Mouse (Mus musculus) cerebellum, adult 9-11 months (tissue): ENCODE results near the gene Coro2b.

Experiments
- DNase-seq: peaks from one replicate; pipeline ENCODE4 v3.0.0; 2022

Coro2b gene

GRCm38 (mm10) chr9:62469696-62470095, 67.1 kb downstream of the Coro2b start:
- DNase-seq, result peak; percentile 78

DNA sequence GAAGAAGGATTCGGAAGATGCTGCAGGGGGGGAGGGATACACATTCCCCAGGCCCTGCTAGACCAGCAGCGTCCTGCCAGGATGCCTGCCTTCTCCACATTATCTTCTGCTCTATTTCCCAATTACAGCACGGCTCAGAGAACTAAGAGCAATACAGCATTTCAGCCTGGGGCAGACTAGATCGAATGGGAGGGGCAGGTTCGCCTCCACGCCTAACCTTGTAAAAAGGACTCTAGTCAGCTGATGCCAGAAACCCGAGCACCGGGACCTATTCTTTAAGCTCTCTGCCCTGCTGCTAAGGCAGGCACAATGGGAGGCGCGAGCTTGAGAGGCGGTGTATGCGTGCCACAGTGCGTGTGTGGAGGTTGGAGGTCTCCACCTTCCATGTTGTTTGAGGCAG, 67.7 kb downstream of the Coro2b start:
- peak; percentile 98 for DNase-seq

- no peak for DNase-seq
Observed at GRCm38 (mm10) chr9:62467413-62467784, 69.4 kb downstream of the Coro2b start.

- no peak for DNase-seq
Observed at GRCm38 (mm10) chr9:62466742-62467412, 70.0 kb downstream of the Coro2b start.

- DNase-seq, result no peak
Observed at GRCm38 (mm10) chr9:62466053-62466452, 70.8 kb downstream of the Coro2b start.

DNA sequence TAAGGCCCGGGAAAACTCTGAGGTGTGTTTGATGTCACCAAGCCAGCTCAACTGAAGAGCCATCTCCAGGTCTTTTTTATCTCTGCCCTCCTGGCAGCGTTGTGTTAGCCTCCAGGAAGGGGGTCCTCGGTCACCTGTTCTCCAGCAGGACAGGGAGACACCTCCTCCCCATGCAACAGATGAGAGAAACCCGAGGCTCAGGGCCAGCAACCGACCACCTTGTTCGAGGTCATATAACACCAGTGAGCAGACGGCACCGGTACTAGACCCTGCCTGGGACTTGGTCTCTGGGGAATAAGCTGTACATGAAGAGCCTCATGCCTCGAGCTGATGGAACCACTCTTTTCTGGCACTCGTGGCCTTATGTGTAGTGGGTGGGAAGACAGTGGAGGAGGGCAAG, 72.1 kb downstream of the Coro2b start:
- DNase-seq, result peak; percentile 66

- DNase-seq, result no peak
Observed at GRCm38 (mm10) chr9:62461766-62462165, 75.1 kb downstream of the Coro2b start.

DNA sequence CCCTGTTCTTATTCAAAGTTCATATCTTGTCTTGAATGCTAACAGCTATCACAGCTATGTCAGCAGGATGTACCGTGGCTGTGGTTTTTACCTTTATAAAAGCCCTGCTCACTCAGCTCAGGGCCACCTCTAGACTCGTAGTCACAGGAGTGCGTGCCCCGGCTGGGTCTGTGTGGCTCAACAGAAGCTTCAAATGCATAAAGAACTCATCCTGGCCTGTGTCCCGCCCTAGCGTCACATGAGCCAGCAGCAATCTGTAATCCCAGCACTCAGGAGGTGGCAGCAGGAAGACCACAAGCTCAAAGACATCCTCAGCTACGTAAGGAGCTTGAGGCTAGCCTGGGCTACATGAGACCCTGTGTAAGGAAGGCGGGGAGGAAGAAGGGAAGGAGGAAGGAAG, 75.7 kb downstream of the Coro2b start:
- peak; percentile 74 for DNase-seq

DNA sequence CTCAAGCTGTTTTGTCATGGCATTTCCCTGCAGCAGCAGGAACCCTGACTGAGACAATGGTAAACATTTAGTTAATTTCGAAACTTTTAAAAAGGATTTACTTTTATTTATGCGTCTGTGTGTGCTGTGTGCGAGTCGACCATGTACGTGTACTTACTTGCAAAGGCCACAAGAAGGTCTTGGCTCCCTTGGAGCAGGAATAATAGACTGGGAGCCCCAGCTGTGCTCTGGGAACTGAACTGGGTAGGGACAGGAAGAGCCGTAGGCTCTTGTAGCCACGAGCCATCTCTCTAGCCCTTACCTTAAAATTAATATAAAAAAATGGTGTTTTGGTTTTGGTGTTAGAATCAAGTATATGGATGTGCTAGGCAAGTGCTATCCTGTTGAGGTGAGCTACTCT, 76.8 kb downstream of the Coro2b start:
- no peak for DNase-seq

GRCm38 (mm10) chr9:62458457-62458856, 78.4 kb downstream of the Coro2b start:
- DNase-seq, result no peak

GRCm38 (mm10) chr9:62456015-62456414, 80.8 kb downstream of the Coro2b start:
- peak; percentile 81 for DNase-seq

- DNase-seq, result no peak
Observed at GRCm38 (mm10) chr9:62455210-62455969, 81.5 kb downstream of the Coro2b start.

- DNase-seq, result peak; percentile 73
Observed at GRCm38 (mm10) chr9:62452373-62452993, 84.4 kb downstream of the Coro2b start.

DNA sequence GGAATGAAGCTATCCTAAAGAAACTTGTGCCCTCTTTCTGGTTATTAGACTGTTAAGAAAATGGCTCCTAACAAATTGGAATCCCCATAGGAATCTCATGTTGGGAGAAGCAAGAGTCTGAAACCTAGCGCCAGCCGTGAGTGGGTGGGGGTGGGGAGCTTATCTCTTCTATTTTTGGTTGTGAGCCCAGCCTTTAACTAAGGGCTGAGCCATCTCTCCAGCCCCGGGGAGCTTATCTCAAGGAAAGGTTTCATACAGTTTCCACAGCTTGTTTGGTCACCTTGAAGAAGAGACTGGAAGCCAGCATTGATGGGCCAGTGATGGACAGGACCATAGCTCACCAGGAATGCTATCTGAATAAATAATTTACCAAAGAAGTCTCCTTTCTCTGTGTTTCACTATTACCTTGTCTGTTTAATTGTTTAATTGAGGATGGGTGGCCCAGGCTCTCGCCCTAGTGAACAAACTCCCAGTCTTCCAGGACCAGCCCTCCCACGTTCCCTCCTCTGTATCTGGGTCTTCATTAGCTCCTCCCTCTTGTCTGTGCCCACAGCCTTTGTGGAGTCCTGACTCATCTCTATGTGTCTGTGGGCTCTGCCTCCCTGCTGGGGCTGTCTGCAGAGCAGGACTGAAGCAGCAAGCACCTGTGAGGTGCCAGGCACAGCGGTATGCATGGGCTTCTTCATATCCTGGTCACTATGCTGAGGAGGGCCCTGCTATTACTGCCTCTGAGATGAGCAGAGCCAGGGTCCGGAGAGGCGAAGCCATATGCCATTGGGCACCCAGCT, 85.1 kb downstream of the Coro2b start:
- no peak for DNase-seq

DNA sequence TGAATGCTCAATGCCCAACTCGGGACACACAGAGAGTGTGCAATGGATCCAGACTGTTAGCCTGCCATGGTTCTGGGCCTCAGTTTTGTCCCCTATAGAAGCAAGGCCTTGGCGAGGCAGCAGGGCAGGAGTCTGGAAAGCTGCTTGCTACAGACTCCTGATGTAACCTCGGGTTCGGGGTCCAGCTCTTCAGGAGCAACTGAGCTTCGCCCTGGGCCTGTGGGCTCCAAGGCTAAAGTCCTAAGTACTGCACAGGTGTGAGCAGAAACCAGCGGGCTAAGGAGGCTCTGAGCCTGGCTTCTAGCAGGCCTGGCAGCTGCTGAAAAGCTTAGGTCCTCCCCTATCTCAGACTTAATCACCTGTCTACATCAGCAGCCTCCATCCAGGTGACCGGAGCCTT, 86.0 kb downstream of the Coro2b start:
- no peak for DNase-seq

GRCm38 (mm10) chr9:62450355-62450754, 86.5 kb downstream of the Coro2b start:
- DNase-seq, result peak; percentile 80

GRCm38 (mm10) chr9:62447337-62447736, 89.5 kb downstream of the Coro2b start:
- DNase-seq, result peak; percentile 73

GRCm38 (mm10) chr9:62438755-62439101, 98.1 kb downstream of the Coro2b start:
- DNase-seq, result peak; percentile 70

GRCm38 (mm10) chr9:62438085-62438754, 98.6 kb downstream of the Coro2b start:
- DNase-seq, result peak; percentile 84

GRCm38 (mm10) chr9:62437446-62437845, 99.4 kb downstream of the Coro2b start:
- no peak for DNase-seq

DNA sequence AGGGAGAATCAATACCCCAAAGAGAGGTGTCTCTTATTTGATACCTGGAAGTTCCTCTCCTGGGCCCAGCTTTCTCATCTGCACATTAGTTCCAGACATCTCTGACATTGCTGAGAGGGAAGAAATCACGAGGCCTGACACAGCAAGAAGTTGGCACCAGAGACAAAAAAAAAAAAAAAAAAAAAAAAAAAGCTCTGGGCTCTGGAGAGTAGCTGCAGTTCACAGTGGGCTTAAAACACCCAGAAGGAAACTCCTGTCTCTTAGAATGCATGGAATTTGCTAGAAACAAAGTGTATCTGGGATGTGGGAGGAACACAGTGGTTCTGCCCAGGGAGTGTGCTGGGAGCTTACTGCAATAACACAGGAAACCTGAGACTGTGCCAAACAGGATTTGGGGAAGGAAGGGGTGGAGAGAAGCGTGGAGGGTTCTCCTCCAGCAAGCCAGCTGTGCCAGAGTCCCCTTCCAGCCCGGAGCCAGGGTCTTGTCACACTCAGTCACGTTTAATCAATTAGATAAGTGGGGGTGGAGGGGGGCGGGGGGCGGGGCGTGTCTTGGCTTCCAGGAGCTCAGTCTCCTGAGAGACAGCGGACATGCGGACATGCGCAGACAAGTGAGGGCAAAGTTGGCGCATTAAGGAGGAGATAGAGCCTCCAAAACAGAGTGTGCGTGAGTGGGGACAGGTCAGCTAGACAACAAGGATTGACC, 101.1 kb downstream of the Coro2b start:
- DNase-seq, result peak; percentile 73
